In the genomic region with DNA sequence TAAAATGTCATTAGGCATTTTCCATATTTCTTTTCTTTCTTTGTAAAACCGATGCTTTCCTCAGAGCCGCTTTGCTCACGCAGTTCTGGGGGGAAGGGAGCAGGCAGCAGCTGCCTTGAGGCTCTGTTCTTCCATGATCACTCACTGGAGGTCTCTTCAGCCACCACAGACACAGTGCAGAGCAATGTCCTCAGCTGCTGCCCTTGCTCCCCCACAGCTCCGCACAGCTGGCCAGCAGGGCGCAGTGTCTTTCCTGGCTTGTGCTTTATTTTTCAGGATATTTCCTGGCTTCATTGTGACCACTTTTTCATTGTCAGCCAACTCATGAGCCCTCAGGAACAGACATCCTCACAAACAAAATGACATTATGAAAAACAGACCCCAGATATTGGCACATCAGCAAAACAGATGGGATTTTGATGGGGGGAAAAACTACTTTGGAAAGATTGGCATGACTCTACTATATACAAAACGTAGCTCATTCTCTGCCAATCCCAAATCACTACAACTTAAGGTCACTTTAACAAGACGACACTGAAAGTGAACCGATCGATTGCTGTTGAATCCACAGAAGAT, we compare ENCODE assay signal across 9 mouse cellular contexts.
DNase-seq lines count a peak whose midpoint lies in the region; ATAC-seq and TF ChIP-seq lines count a peak whose summit lies in the region.
"Had no signal": no experiment of that assay in that cellular context is flagged by ENCODE, and none has a peak within 500 bp of the region (broad histone marks: within the 10 kb centered on the region; RNA-seq: fewer than 3 reads in every experiment).

No protein-coding gene starts in this region.

- DNase-seq in spleen, postnatal 36 days (ENCODE audit: low spot score in 2 of 2) = peak; percentile 2
- DNase-seq in spleen, adult 12 weeks (ENCODE audit: low spot score) = no peak
- DNase-seq in gastrocnemius, postnatal 14 days = peak; percentile 68
- DNase-seq in intestine, embryonic 14.5 days (ENCODE audit: low spot score) = peak; percentile 58
- DNase-seq in liver, embryonic 14.5 days (ENCODE audit: low read depth in 3 of 3, low spot score in 3 of 3) = no peak
- no peak for DNase-seq in spleen, postnatal 4 days (ENCODE audit: low spot score in 2 of 2)

- no peak overlapping the region for H3K4me3 ChIP-seq in intestine, embryonic 14.5 days (ENCODE audit: low read depth, low read length)
- H3K4me3 ChIP-seq in liver, embryonic 14.5 days (ENCODE audit: insufficient read depth in 1 of 2, low read depth in 2 of 2, low read length in 2 of 2) = no peak overlapping the region
- H3K4me3 ChIP-seq in neural tube, embryonic 15.5 days (replicated peaks) = no peak overlapping the region

- H3K4me2 ChIP-seq in intestine, embryonic 14.5 days (ENCODE audit: low read length) = no peak overlapping the region; the same call in 1 of the 2 replicates
- no peak overlapping the region for H3K4me2 ChIP-seq in liver, embryonic 14.5 days (ENCODE audit: low read depth)
- H3K4me2 ChIP-seq in neural tube, embryonic 15.5 days = no peak overlapping the region

- H3K27me3 ChIP-seq in intestine, embryonic 14.5 days (replicated peaks; ENCODE audit: control insufficient read depth, insufficient read depth, low read length) = no peaks in the 10 kb centered on the region
- no peaks in the 10 kb centered on the region for H3K27me3 ChIP-seq in liver, embryonic 14.5 days (ENCODE audit: control insufficient read depth, insufficient read depth, low read length)
- no peaks in the 10 kb centered on the region for H3K27me3 ChIP-seq in neural tube, embryonic 15.5 days (replicated peaks)

- 33% methylated on average over 9 of the region's 9 CpGs for WGBS in intestine, embryonic 14.5 days
- 36% methylated on average over 9 of the region's 9 CpGs for WGBS in liver, embryonic 14.5 days (ENCODE audit: insufficient replicate concordance)
- WGBS in neural tube, embryonic 15.5 days = 48% methylated on average over 9 of the region's 9 CpGs

- intact Hi-C loops in gastrocnemius, postnatal 14 days (cut with DNase I; ENCODE audit: low total_unique reads) = no loop called here

- peak overlapping the region; percentile 47; the same call in 1 of the 2 replicates for H3K27ac ChIP-seq in intestine, embryonic 14.5 days (ENCODE audit: low read depth)
- no peak overlapping the region for H3K27ac ChIP-seq in liver, embryonic 14.5 days
- H3K27ac ChIP-seq in neural tube, embryonic 15.5 days (replicated peaks) = no peak overlapping the region

- TF ChIP-seq EP300 in liver, embryonic 14.5 days (IDR thresholded peaks at IDR 0.05; ENCODE audit: low read depth) = no peak

- H3K9me3 ChIP-seq in intestine, embryonic 14.5 days (ENCODE audit: control insufficient read depth, low read length) = no peaks in the 10 kb centered on the region
- H3K9me3 ChIP-seq in liver, embryonic 14.5 days (ENCODE audit: control insufficient read depth, low read length) = no peaks in the 10 kb centered on the region
- H3K9me3 ChIP-seq in neural tube, embryonic 15.5 days (replicated peaks) = no peaks in the 10 kb centered on the region
- H3K9me3 ChIP-seq: G1E had no signal

- H3K4me1 ChIP-seq in intestine, embryonic 14.5 days (replicated peaks; ENCODE audit: control insufficient read depth, insufficient read depth, low read length) = peaks cover 5% of the 10 kb centered on the region
- H3K4me1 ChIP-seq in liver, embryonic 14.5 days (replicated peaks; ENCODE audit: control insufficient read depth in 2 of 2, insufficient read depth in 2 of 2, low read length in 1 of 2) = peaks cover 0 to 7% of the 10 kb centered on the region in 2 experiments; a peak in 2 of 4 replicates
- peaks cover 9% of the 10 kb centered on the region; the same call in 1 of the 2 replicates for H3K4me1 ChIP-seq in neural tube, embryonic 15.5 days

- peak; percentile 82; the same call in 1 of the 2 replicates for ATAC-seq in intestine, embryonic 14.5 days (replicated peaks; ENCODE audit: low FRiP score, low TSS enrichment, low read depth)
- no peak for ATAC-seq in liver, embryonic 14.5 days (ENCODE audit: insufficient read depth)
- peak; percentile 57; the same call in 1 of the 2 replicates for ATAC-seq in neural tube, embryonic 15.5 days (ENCODE audit: low FRiP score)
- no peak for ATAC-seq in erythroblast, adult 5-6 weeks (replicated peaks; ENCODE audit: low FRiP score, poor library complexity, severe bottlenecking)

- no peak overlapping the region for H3K9ac ChIP-seq in intestine, embryonic 14.5 days (ENCODE audit: low read length)
- H3K9ac ChIP-seq in liver, embryonic 14.5 days (replicated peaks) = no peak overlapping the region
- H3K9ac ChIP-seq in neural tube, embryonic 15.5 days (replicated peaks) = no peak overlapping the region

- no peaks in the 10 kb centered on the region for H3K36me3 ChIP-seq in intestine, embryonic 14.5 days (ENCODE audit: control insufficient read depth, insufficient read depth, low read length)
- H3K36me3 ChIP-seq in liver, embryonic 14.5 days (replicated peaks; ENCODE audit: control insufficient read depth, insufficient read depth, low read depth) = no peaks in the 10 kb centered on the region
- H3K36me3 ChIP-seq in neural tube, embryonic 15.5 days = no peaks in the 10 kb centered on the region
- H3K36me3 ChIP-seq: G1E had no signal

- peak; percentile 56 for TF ChIP-seq CTCF in liver, embryonic 14.5 days (IDR thresholded peaks at IDR 0.05; ENCODE audit: low read depth)

Comparison
In these comparisons a context has a peak if more than half of its experiments do, and no peak if none do; other contexts are left out.
1. DNase-seq: peak in spleen, postnatal 36 days (2 of 2), gastrocnemius, postnatal 14 days (single experiment) and intestine, embryonic 14.5 days (single experiment); none in spleen, adult 12 weeks (single experiment), liver, embryonic 14.5 days (0 of 3) and spleen, postnatal 4 days (0 of 2).
2. ATAC-seq: peak in intestine, embryonic 14.5 days (single experiment) and neural tube, embryonic 15.5 days (single experiment); none in liver, embryonic 14.5 days (single experiment) and erythroblast, adult 5-6 weeks (single experiment).